Mouse (Mus musculus) testis, postnatal 14 days (tissue): ENCODE measurements around the gene Ube2h.

Experiments
- DNase-seq: peaks from one replicate; pipeline ENCODE4 v3.0.0; 2021; ENCODE audit warnings: low spot score

Ube2h gene

DNA sequence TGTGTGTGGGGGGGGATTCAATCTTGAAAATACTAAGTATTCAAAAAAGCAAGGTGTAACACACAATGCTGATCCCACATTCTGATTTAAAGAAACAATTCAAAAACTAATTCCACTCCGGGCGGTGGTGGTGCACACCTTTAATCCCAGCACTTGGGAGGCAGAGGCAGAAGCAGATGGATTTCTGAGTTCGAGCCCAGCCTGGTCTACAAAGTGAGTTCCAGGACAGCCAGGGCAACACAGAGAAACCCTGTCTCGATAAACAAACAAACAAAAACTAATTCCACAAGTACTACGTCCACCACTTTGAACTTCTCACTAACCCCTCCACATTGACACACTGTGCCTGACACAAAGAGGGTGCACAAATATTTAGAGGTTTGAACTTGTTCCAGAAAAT, 4.7 kb downstream of the Ube2h start:
- DNase-seq: no peak

GRCm38 (mm10) chr6:30299116-30299515, 5.2 kb downstream of the Ube2h start:
- DNase-seq: no peak

GRCm38 (mm10) chr6:30292579-30292978, 11.8 kb downstream of the Ube2h start:
- DNase-seq: no peak

DNA sequence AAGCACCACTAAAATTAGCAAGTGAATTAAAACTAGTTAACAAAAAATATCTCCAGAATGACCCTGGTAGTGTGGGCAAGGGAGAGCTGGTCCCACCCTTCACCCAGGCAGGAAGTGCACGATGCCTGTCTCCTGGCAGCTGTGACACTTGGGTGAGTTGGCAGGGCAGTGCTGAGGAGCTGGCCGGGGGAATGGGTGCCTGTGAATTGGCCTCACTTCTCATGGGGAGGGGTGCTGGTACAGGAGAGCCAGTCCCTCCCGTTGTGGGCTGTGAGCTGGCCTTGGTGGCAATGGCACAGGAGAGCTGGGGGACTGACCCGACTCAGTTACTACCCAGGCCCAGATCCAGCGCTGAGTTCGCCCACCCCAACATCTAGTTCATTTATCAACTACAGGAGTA, 16.4 kb downstream of the Ube2h start:
- no peak for DNase-seq

- DNase-seq: no peak
Measured at GRCm38 (mm10) chr6:30286642-30287041, 17.7 kb downstream of the Ube2h start.

DNA sequence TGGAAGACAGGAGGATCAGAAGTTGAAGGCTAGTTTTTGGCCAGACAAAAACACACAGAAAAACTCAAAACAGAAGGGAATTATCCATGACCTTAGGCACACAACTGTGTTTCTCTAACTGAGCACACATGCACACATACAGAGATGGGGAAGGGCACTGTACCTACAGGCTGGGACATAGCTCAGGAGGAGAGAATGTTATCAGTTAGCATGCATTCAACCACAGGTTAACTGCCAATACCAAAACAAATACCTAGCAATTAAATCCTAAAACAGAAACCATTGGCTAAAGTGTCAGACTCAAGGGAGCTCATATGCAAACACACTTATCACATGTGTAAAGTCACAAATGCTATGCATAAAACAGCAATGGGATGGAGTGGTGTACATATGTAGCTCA, 20.2 kb downstream of the Ube2h start:
- DNase-seq: no peak

DNA sequence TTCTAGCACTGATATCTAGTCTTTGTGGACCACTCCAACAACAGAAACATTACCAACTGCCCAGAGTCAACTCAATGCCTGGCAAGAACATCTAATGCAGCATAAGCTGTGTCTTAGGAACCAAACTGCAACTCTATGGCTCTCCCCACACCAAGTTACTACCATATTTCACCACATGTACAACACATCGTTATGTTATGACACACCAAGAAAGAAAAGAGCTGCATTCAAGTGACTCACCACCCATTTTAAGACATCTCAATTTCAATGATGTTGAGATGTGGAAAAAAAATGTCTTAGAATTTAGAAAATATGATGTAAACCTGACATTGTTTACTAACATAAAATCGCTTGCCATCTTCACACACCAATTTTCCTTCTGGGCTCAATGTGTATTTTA, 22.0 kb downstream of the Ube2h start:
- no peak for DNase-seq

GRCm38 (mm10) chr6:30278374-30278773, 26.0 kb downstream of the Ube2h start:
- DNase-seq: no peak

DNA sequence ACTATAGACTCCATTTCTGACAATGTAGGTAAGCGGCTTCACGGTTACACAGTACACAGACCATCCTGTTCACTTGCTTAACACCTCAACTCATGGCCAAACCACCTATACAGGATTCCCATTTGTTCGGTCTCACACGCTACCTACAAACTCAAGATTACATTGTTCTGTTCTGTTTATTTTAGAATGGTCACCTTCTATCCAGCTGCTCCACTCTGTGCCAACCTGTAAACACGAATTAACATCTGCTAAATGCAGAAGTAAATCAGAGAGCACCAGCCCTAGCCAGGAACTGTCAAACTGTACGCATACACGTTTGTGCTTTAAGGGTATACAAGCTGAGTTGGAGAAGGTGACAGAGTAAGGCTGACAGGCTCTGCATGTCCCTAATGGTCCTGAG, 27.5 kb downstream of the Ube2h start:
- no peak for DNase-seq

DNA sequence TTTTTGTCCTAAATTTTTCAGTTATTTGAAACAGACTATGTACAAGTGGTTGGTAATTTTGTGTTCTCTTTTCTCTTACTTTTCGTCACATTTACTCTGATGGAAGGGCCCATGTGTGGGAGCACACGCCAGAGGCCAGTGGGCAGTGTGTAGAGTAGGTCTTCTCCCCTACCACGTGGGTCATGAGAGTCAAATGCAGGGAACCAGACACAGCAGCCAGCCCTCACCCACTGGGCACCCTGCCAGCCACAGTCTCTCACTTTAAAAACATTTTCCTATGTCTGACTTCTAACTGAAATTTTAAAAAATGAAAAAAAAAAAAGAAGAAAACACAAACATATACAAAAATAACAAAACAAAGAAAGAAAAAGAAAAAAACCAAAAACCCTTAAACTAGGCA, 28.0 kb downstream of the Ube2h start:
- DNase-seq: no peak

DNA sequence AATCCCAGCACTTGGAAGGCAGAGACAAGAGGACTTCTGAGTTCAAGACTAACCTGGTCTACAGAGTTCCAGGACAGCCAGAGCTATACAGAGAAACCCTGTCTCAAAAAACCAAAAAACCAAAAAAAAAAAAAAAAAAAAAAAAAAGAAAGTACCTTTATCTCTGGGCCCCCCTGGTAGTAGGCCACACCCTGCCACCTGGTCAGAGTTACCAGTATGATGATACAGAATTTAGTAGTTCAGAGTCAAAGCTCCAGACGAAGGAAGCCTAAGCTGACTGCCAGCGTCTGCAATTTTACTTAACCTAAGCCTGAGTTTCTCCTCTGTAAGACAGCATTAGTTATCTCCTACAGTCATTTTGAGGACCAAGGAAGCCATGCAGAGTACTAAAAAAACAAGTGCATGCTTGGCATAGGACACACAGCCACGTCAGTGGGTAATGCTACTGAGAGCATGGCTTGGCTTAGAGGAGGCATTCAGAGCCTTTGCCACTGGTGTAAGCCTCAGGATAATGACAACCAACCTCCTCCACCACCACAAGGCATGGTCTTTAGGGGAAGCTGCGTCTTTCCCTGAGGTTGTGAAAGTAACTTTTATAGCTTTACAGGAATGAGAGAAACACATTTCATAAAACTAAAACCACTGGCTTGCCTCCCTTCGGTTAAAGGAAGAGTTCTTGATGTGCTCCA, 29.0 kb downstream of the Ube2h start:
- no peak for DNase-seq

GRCm38 (mm10) chr6:30272911-30273310, 31.4 kb downstream of the Ube2h start:
- DNase-seq: no peak

- DNase-seq: no peak
Measured at GRCm38 (mm10) chr6:30272338-30272905, 31.9 kb downstream of the Ube2h start.

GRCm38 (mm10) chr6:30269846-30270245, 34.5 kb downstream of the Ube2h start:
- no peak for DNase-seq

GRCm38 (mm10) chr6:30267486-30267885, 36.9 kb downstream of the Ube2h start:
- DNase-seq: no peak

DNA sequence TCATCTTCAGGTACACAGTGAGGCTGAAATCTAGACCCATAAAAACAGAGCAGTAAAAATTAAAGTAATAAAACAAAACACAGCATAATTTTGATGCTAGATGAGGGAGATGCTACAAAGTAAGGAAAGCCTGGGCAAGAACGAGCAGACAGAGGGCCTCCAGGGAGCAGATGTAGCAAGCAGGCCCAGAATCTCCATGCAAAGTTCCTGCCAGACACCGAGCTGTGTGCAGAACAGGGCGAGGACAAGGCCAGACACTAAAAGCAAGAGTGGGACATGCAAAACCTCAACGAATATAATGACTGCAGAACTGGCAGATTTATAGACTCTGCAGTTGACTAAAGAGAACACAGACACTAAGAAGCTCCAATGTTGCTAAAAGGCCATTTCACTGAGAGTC, 38.9 kb downstream of the Ube2h start:
- DNase-seq: no peak

GRCm38 (mm10) chr6:30263053-30263452, 41.3 kb downstream of the Ube2h start:
- no peak for DNase-seq

DNA sequence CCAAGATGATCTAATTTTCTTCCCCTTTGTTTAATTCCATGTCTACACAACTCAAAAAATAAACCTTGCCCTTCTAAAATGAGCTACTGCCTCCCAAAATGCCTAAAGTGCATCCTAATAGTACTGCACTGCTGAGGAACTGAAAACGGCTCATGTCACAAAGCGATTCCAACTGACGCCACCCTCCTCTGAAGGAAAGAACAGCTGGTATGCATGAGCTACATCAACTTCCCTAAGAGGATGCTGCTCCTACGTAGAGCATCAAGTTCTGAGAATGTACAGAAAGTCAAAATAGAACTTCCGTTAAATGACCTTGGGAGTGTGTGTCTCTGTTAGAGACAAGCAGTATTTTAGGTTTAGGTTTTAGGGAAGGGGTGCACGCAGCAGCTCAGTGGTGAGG, 45.1 kb downstream of the Ube2h start:
- DNase-seq: no peak

GRCm38 (mm10) chr6:30257962-30258361, 46.4 kb downstream of the Ube2h start:
- DNase-seq: no peak

- no peak for DNase-seq
Measured at GRCm38 (mm10) chr6:30255846-30256245, 48.5 kb downstream of the Ube2h start.

GRCm38 (mm10) chr6:30252271-30253010, 51.9 kb downstream of the Ube2h start:
- no peak for DNase-seq

- no peak for DNase-seq
Measured at GRCm38 (mm10) chr6:30248708-30249107, 55.6 kb downstream of the Ube2h start.

- no peak for DNase-seq
Measured at GRCm38 (mm10) chr6:30245940-30246339, 58.4 kb downstream of the Ube2h start.

DNA sequence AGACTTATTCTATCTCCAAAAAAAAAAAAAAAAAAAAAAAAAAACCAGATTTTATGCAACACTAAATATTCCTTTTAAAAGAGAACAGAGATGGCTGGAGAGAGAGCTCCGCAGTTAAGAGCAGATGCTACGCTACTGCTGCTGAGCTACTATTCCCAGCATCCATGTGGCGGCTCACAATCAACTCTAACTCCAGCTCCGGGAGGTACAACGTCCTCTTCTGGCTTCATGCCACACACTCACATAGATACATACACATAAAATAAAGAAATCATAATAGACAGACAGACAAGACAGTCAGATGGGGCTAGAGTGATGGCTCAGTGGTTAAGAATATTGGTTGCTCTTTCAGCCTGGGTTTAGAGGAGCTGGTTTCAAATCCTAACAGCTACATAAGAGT, 58.9 kb downstream of the Ube2h start:
- DNase-seq: no peak
